Mouse (Mus musculus) erythroblast, embryonic 14.5 days (primary cell): Measurements from ENCODE around the gene Chchd6.

Source experiments
- GATA1 ChIP-seq: IDR thresholded peaks from 2 replicates; pipeline ENCODE4 v1.6.1; 2012; ENCODE audit warnings: low read length, inconsistent platforms, mixed read lengths
- TAL1 ChIP-seq: IDR thresholded peaks from 3 replicates; pipeline ENCODE4 v1.6.1; 2012; ENCODE audit warnings: low read length, inconsistent platforms, mixed read lengths

- TF ChIP-seq GATA1, result no peak
- no peak for TF ChIP-seq TAL1
Measured at GRCm38 (mm10) chr6:89584634-89585409, 10.6 kb downstream of the Chchd6 start.
